Mouse (Mus musculus) c-Kit-positive CD71-positive TER-119-positive erythroid progenitor cells, embryonic 14.5 days (primary cell): ENCODE results near the gene Hdgf.

Experiments used
- DNase-seq: peaks from one replicate; pipeline ENCODE4 v3.0.0-alpha.2; 2013; ENCODE audit warnings: low spot score

Hdgf gene

DNA sequence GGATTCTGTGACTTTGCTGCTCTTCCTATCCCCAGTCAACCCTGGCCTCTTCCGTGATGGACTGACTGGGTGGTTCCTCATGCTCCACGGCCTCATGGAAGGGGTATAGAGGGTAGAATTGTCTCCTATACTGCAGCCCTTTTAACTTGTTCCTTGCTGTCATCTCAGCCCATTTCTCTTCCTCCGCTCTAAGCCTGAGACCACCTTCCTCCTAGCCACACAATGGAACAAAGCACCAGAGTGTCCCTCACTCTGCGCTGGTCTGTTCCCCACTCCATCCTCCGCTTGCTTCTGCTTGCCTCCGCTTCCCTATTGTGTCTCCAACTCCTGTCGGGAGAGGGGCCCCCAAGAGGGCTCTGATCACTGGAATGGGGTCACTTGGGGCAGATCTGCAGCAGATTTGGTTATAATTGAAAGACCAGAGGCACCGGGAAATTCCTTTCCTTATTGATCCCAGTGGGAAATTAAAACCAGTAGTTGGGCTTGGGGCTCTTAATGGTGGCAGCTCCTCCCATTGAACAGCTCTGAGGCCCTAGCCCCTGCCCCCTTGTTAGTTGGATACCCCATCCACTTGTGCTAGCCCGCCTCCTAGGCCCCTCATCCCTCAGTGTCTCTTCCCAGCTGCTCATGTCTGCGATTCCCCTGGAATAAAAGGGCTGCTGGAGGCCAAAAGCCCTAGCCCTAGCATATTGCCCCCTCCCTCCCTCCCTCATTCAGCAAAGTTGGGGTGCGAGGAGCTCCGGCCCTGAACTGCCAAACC is 39.8 kb downstream of the Hdgf start:
- no peak for DNase-seq

DNA sequence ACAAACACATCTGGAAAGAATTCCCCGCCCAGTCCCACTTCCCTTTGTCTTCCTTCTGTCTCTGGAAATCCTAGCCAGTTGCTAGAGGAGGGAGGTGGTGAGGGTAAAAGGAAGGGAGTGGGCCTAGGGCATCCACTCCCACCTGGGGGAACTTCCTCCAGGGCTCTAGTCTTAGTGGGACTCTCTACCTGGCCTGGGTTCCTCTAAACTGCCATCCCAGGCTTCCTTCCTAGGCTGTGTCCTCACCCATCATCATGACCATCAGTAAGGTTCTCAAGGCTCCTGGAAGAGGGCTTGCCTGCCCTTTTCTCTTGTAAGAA is 40.4 kb downstream of the Hdgf start:
- no peak for DNase-seq

DNA sequence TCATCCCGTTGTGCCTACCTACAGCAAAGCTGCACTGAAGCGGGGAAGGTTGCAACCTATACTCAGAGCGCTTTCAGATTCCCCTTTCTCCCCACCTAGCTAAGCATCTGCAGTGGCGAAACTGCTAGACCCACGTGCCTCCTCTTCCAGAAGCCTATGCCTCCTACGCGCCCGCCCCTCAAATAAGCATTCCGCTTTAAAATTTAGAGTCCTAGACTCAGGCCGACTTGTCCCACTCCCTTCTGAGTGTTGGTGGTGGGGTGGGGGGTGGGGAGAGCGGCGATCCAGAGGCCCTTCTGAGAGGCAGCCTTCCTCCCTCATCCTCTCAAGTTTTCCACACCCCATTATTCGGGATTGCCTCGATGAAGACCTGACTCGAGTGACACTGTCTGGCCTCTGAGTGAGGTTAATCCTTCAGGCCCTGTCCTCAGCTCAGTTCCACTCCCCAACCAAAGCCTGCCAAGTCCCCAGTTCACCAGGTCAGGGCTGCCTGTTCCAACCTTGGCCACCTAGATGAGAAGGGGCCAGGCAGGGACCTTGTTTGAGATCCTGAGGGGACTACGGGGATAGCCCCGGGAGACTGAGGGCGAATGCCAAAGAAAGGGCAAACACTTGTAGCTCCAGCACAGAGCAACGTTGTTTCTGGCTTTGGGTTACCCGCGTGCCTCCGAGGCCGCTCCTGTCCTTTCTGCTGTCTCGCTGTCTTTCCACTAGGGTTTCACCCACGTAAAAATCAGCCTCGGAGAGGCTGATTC is 41.1 kb downstream of the Hdgf start:
- no peak for DNase-seq

DNA sequence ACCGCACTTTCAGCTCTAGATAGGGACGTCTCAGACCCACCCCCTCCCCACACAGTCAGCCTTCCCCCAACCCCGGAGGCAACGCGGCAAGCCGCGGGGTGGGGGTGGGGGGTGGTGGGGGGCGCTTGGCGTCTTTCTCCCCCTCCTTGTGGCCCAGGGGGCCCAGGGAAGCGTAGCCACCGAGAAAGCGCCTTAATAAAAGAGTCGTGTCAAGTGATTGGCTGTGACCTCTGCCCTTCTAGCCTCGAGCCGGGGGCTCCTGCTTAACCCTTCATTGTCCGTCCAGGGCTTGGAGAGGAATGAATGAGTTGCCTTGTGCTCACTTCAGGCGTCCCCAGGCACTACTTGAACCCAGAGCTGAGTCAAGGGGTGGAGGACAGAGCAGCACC is 41.7 kb downstream of the Hdgf start:
- DNase-seq, result no peak

DNA sequence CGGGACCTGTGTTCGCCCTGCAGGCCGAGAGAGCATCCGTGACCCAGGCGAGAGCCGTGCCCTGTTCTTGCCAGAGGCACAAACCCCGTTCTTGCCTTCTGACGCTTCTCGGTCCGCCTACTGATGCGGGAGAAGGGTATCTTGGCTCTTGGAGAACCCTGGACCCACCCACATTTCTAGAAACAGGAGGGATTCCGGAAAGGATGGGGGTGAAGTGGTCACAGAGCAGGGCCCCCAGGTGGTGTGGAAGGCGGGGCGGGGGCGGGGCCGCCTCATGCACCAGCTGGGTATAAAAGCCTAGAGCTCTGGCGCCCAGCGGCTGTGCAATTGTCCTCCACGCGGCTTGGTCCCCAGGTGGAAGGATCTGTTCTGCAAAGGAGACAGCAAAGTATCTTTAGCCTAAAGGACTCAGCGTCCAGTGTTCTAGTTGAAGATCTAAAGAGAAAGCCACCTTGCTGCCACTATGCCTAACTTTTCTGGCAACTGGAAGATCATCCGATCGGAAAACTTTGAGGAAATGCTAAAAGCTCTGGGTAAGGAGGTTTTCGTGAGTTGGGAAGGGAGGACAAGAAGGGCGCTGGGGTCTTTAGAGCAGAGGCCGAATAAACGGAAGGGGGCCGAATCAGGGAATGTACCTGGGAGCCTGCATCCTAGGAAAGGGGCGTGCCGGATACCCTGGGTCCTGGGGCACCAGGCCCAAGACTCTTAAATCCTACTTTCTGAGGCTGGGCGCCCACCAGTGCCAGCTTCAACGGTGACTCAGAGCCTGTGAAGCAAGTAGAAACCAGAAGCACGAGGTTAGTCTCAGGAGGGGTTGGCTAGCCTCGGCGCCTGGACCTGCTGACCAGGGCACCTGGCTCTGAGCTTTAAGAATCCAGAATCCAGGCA is 42.5 kb downstream of the Hdgf start, which contains the start of gene Crabp2:
Gene Crabp2, plus strand, starts transcription at position 289 of the 888 bp plus-strand sequence.
- no peak for DNase-seq

DNA sequence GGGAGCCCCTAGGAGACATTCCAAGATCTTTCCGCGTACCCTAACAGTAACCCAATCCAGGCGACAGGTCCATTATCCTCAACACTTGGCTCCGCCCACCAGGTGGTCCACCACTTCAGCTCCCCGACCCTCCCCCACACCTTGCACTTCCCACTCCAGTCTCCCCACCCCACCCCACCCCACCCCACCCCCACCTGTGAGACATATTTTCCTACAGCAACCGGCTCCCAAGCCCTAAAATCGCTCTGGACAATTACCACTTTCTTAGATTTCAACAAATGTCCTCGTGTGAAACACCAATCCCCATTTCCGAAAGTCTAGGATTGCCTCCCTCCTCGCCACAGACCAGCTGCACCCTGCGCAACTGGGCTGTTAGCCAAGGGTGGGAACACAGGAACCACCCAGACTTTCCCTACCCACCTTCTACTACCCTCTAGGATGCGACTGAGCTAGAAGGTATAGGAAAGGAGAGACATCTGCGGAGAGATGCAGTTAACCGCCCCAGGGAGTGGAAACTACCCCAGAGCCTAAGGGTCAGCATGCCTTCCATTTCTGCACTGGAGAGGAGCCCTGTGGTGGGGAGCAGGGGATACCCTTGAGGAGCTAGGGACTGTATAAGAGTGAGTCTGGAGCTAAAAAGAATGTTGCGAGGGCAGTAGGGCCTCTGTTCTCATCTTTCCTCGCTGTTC is 43.3 kb downstream of the Hdgf start:
- DNase-seq, result no peak

DNA sequence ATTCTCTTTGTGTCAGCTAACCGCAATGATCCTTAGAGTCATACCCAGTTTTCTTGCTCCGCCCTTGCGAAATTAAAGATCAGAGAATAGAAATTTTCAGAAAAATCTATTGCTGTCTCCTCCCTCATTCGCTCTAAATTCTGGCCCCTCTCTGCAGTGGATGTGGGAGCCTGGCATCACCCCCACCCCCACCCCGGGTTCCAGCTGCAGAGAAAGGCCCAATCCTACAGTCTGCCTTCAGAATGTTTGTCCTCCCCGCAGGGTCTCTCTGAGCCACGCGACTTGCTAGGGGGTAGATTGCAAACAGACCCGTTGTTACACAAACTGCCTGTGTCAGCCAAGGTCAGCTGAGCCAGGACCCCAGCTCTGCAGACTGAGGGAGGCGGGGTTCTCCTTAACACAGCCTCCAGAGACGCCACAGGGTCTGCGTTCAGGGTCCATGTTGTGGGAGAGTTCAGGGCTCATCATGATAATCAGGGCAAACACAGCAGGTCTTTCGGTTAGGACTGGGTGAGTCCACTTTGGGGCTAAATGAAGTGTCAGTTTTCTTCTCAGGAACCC is 43.9 kb downstream of the Hdgf start:
- DNase-seq, result no peak

DNA sequence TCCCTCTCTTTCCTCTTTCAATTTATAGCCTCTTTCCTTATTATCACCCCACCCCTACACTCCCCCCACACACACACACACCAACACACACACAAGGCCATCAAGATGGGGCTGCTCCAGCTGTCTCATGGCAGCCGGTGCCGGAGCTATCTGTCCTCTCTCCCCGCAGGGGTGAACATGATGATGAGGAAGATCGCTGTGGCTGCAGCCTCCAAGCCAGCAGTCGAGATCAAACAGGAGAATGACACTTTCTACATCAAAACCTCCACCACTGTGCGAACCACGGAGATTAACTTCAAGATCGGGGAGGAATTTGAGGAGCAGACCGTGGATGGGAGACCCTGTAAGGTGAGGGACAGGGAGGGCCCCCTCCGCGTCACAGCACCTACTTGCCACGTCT is 45.8 kb downstream of the Hdgf start:
- no peak for DNase-seq

DNA sequence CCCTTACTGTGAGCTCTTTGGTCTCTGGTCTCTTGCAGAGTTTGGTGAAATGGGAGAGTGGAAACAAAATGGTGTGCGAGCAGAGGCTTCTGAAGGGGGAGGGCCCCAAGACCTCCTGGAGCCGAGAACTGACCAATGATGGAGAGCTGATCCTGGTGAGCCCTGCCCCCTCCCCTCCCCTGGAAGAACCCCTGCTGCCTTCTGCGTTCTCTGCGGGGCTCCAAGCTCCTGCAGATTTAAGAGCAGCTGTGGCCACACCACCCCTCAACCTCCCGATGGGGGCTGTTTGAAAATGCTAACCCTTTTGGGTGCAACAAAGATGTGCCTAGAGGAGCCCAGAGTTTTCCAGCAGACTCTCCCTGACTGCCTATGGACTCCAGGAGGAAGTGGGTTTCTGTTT is 46.3 kb downstream of the Hdgf start:
- no peak for DNase-seq

DNA sequence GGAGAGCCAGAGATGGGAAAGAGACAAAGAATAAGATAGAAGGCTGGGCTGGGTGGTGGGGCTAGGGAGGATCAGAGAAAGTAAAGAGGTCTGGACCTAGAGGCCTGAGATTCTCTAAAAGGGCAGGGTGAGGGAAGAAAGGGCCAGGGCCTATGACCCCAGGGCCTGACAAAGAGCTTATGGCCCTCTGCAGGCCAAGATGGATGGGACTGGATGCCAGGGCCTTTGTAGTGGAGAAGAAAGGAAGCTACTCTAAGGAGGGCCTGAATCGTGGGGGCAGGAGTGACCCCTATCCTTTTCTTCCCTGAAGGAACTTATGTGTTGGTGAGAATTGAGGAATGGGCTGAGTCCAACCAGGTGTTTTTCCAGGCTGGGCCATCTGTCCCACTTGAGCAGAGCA is 51.9 kb downstream of the Hdgf start:
- no peak for DNase-seq

DNA sequence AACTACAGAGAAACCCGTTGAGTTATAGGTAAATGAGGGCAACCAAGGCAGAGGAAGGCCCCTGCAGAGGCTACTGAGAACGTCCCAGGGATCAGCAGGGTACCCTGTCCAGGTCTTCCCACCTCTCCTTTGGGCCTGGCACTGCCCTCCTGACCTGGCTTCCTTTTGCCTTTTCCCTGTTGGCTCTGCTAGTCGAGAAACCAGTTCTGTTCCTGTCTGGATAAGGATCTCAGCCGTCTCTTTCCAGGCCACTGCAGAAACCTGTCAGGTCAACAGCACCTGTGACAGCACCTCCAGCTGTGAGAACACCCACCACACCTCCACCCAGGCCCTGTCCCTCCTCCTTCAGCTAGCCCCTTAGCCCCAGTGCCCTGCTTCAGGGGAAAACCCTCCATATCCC is 52.4 kb downstream of the Hdgf start:
- DNase-seq, result no peak

DNA sequence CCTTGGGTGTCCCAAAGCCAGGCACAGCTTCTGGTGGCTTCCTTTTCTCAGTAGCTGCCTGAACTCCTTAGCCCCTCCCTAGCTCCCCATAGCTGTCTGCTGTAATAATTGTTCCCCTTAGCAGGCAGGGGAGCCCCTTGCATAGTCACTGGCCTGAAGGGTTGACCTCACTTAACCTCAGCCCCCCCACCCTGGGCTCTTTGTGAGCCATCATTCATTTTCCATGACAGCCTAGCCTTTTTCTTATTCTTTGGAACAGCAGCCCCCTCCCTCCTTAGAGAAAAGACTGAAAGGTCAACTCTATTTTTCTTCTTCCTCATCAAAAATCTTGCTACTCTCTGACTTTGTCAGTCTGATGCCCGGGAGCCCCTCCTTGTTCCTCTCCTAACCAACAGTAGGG is 52.8 kb downstream of the Hdgf start:
- no peak for DNase-seq

DNA sequence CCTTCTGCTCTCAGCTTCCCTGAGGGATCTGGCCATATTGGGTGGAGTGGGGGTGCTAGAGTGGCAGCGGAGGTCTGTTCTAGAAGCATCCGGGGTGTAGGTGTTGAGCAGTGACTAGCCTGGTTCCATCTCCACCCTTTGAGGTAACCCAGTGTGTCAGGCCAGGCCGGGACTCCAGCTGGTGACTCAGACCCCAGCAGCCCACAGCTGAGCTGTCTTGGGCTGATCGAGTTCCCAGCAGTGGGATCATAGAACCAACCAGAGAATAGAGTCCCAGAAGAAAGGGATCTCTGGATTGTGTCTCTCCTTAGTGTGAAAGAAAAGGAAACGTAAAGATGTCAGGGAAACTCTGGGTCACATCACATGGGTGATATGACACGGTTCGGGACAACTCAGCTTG is 53.2 kb downstream of the Hdgf start:
- no peak for DNase-seq

DNA sequence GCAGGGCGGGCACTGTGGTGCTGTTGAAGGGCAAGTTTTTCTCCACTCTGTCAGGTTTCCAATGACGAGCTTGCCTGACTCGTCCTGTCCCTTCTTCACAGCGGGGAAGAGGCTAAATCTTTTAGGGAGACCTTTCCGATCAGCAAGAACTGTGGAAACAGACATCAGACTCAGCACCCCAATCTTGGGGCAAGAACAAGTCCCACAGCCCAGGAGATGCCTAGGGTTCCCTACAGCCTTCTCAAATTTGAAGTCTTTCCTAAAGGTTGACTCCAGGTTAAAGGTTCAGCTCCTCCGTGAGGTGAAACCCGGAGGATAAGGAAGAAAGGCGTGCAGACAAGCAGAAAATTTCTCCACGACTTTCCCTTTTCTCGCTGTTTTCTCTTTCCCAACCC is 54.1 kb downstream of the Hdgf start:
- no peak for DNase-seq

DNA sequence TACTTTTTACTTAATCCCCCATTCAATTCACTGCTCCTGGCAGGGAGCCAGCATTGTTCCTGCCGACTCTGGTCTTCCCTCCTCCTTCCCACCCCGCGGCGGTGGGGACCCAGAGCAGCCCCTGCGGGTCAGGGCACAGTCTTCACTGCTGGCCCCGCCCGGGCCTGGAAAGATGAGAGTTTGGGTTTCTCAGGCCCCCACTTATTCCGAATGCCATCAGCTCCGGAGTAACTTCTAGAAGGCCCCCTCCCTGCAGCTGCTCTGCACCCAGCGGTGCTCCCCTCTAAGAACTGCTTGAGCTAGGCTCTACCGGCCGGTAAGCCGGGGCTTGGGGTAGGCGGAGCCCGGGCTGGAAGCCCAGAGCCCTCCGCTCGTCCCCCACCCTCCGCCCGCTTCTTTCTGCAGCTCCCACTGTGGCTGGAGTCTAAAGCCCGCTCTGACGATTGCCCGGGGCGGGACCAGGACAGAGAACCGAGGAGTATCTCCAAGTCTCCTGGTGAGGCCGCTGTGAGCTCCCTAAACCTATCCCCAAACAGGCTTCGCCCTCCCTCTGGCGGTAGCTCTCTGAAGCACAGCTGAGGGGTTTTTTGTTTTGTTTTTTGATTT is 54.6 kb downstream of the Hdgf start:
- peak; percentile 63 for DNase-seq
